Mouse (Mus musculus) stomach, postnatal 0 days (tissue): Measurements from ENCODE around the gene Tenm1. TPM values are rescaled to one million over a fixed set of nuclear protein-coding genes. Genes with fewer than 3 reads are reported as not detected.

ENCODE experiments used
- ATAC-seq: fragments of 200-750 bp; cut with Nextera tagmentation; 2 replicates; pipeline ENCODE4 v1.8.0; 2017; ENCODE audit not compliant: low FRiP score, low TSS enrichment
- DNase-seq: peaks from one replicate; pipeline ENCODE4 v3.0.0-alpha.2; 2016; ENCODE audit warnings: low spot score
- H3K27ac ChIP-seq: fragments of 300-500 bp; sonication (generic); replicated peaks from 2 replicates; pipeline ENCODE4 v1.5.1; 2014; ENCODE audit warnings: mild to moderate bottlenecking, control low read depth
- H3K27me3 ChIP-seq: fragments of 300-500 bp; sonication (generic); 2 replicates; pipeline ENCODE4 v1.6.1; 2014; ENCODE audit warnings: low read length; ENCODE audit not compliant: control insufficient read depth, insufficient read depth
- H3K36me3 ChIP-seq: fragments of 300-500 bp; sonication (generic); 2 replicates; pipeline ENCODE4 v1.6.1; 2014; ENCODE audit warnings: low read length, mixed read lengths; ENCODE audit not compliant: control insufficient read depth, insufficient read depth
- H3K4me1 ChIP-seq: fragments of 300-500 bp; sonication (generic); replicated peaks from 2 replicates; pipeline ENCODE4 v1.6.1; 2014; ENCODE audit warnings: antibody characterized with exemption; ENCODE audit not compliant: control insufficient read depth, insufficient read depth
- H3K4me2 ChIP-seq: fragments of 300-500 bp; sonication (generic); replicated peaks from 2 replicates; pipeline ENCODE4 v1.6.1; 2014; ENCODE audit warnings: low read depth, mild to moderate bottlenecking, control low read depth, moderate library complexity
- H3K4me3 ChIP-seq: fragments of 300-500 bp; sonication (generic); 2 replicates; pipeline ENCODE4 v1.5.1; 2014; ENCODE audit warnings: low read depth, low read length, control low read depth
- H3K9ac ChIP-seq: fragments of 300-500 bp; sonication (generic); 2 replicates; pipeline ENCODE4 v1.6.1; 2014; ENCODE audit warnings: mild to moderate bottlenecking, low read length, control low read depth, mixed read lengths
- H3K9me3 ChIP-seq: fragments of 300-500 bp; sonication (generic); 2 replicates; pipeline ENCODE4 v1.6.1; 2016; ENCODE audit warnings: low read length; ENCODE audit not compliant: control insufficient read depth
- CTCF ChIP-seq: IDR thresholded peaks from 2 replicates; pipeline ENCODE4 v1.5.1; 2016; ENCODE audit warnings: antibody characterized with exemption, low read depth, mild to moderate bottlenecking, moderate library complexity
- EP300 ChIP-seq: optimal IDR thresholded peaks from 2 replicates; pipeline ENCODE3; 2016; ENCODE audit warnings: antibody characterized with exemption
- WGBS: fragments of 180-500 bp; shearing (Covaris S2); extraction: QIAGEN DNeasy Blood & Tissue Kit; methylation state at CpG from one replicate; pipeline ENCODE4 v1.1.7; 2014; 5-methylcytosine and 5-hydroxymethylcytosine counted together
- polyA plus RNA-seq: library from polyadenylated mRNA; unstranded; fragments of >200 nt; fragmentation: Nextera tagmentation; extraction: Ambion mirVana; gene quantifications from 2 replicates; pipeline ENCODE4 v1.2.1, GENCODE M21; 2015

Gene Tenm1
- polyA plus RNA-seq, 1 experiment from 2014 or later = 0.32 TPM

DNA sequence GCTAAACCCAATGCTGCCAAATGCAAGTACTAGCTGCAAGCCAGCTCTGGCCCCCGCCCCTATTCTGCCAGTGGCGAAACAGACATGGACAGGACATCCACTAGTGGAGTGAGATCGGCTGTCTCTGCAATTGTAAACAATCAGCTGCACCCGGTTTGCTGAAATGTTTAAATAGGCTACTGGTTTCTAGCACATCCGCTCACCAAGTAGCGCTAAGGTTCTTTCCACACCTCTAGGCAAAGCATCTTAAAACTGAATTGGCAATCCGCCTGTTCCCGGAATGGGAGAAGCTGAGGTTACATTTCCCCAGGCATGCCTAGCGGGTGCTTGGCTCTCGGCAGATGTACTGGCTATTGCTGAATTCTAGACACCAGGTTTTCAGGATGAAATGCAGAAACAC, 1.8 kb downstream of the Tenm1 start:
- H3K4me3 ChIP-seq = no peak overlapping the region
- H3K27ac ChIP-seq = no peak overlapping the region
- no peaks in the 10 kb centered on the region for H3K4me1 ChIP-seq
- no peak overlapping the region for H3K4me2 ChIP-seq
- TF ChIP-seq EP300 (no peak), CTCF (no peak)
- H3K9ac ChIP-seq = no peak overlapping the region
- ATAC-seq (no peak), DNase-seq (no peak)
- H3K9me3 ChIP-seq = no peaks in the 10 kb centered on the region
- no peaks in the 10 kb centered on the region for H3K36me3 ChIP-seq
- no peaks in the 10 kb centered on the region for H3K27me3 ChIP-seq
- WGBS = 21% methylated on average over 10 of the region's 10 CpGs

DNA sequence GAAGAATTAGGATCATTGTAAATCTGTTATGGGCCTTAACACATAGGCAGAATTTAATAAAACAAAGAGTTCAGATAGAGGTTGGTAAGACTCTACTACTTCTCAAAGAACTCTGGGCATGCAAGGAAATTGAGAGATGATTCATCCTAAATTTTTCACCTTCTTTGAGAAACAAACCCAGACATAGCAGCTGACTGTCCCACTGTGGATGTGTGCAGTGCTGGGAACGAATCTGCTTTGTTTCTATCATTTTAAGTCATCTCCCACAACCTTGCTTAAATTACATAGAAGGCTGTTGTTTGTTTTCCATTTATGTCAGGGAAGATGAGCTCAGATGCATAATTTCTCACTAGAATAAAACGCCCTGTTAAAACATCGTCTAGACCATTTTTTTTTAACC, 31.0 kb downstream of the Tenm1 start:
- no peak overlapping the region for H3K4me3 ChIP-seq
- no peak overlapping the region for H3K4me2 ChIP-seq
- no peaks in the 10 kb centered on the region for H3K36me3 ChIP-seq
- DNase-seq (no peak), ATAC-seq (no peak)
- TF ChIP-seq EP300 (no peak), CTCF (no peak)
- H3K9me3 ChIP-seq = no peaks in the 10 kb centered on the region
- no peaks in the 10 kb centered on the region for H3K4me1 ChIP-seq
- 77% methylated on average over 3 of the region's 3 CpGs for WGBS
- no peak overlapping the region for H3K27ac ChIP-seq
- no peak overlapping the region for H3K9ac ChIP-seq
- no peaks in the 10 kb centered on the region for H3K27me3 ChIP-seq

DNA sequence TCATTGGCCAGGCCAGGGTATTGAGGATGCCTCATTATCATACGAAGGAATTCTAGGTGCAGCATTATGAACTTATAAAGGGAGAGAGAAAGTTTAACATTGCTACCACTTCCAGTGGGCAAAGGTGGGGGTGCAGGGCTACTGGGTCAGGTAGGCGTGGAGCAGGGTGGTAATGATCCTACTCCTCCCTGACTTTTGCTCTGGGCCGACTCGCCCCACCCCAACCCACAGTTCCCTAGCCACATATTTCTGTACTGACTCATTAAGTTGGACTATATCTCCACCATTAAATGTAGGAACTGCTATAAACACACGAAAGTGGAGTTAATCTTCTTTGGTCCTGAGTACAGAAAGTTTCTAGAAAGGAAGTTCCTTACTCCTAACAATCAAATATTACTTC, 40.8 kb downstream of the Tenm1 start:
- no peaks in the 10 kb centered on the region for H3K27me3 ChIP-seq
- H3K27ac ChIP-seq = no peak overlapping the region
- TF ChIP-seq CTCF (no peak), EP300 (no peak)
- H3K4me2 ChIP-seq = no peak overlapping the region
- H3K9ac ChIP-seq = no peak overlapping the region
- H3K9me3 ChIP-seq = no peaks in the 10 kb centered on the region
- H3K4me1 ChIP-seq = no peaks in the 10 kb centered on the region
- H3K4me3 ChIP-seq = no peak overlapping the region
- ATAC-seq = no peak
- WGBS = 67% methylated on average over 5 of the region's 5 CpGs
- no peaks in the 10 kb centered on the region for H3K36me3 ChIP-seq
- DNase-seq = peak; percentile 11

DNA sequence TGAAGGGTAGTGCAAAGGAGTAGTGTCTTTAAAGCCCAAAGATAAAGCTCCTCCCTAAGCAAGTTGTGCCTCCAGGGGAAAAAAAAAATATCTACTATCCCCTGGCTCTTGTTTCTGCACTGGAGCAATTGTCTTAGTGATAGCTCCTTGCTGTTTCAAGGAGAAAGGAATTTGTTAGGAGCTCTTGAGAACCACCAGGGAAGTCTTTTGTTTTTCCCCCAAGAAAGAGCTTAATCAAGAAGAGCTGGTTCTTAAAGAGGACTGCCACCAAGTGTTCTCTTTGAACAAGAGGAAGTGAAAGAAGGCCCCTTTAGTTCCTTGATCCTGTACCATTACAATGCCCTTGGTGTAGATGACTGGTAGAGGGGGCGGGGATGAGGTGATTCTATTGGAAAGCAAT, 56.4 kb downstream of the Tenm1 start:
- Histone ChIP-seq H3K27ac (no peak overlapping the region), H3K4me1 (no peaks in the 10 kb centered on the region), H3K9ac (no peak overlapping the region), H3K27me3 (no peaks in the 10 kb centered on the region), H3K4me2 (no peak overlapping the region), H3K4me3 (no peak overlapping the region), H3K36me3 (no peaks in the 10 kb centered on the region), H3K9me3 (no peaks in the 10 kb centered on the region)
- ATAC-seq (no peak), DNase-seq (no peak)
- TF ChIP-seq CTCF = no peak
- WGBS = 80% methylated on average over 1 of the region's 1 CpGs

DNA sequence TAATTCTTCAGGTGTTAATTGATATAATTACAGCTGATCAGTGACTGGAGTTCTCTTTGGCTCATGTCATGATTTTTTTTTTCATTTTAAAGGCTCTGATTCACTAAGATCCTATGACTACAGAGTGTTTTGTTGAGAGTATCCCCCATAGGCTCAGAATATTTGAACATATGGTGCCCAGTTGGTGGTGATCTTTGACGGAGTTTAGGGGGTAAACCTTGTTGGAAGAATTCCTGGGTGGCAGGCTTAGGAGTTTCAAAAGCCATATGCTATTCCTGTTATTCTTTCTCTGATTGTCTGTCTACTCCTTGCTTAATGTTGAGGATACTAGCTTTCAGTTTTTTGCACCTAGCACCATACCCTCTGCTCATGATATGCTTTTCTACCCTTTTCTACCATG, 109.6 kb downstream of the Tenm1 start:
- H3K9me3 ChIP-seq = no peaks in the 10 kb centered on the region
- DNase-seq = no peak
- TF ChIP-seq EP300 (no peak), CTCF (no peak)
- no peaks in the 10 kb centered on the region for H3K36me3 ChIP-seq
- no peaks in the 10 kb centered on the region for H3K4me1 ChIP-seq
- H3K27ac ChIP-seq = no peak overlapping the region
- ATAC-seq = no peak
- WGBS = 75% methylated on average over 1 of the region's 1 CpGs
- no peaks in the 10 kb centered on the region for H3K27me3 ChIP-seq
- no peak overlapping the region for H3K9ac ChIP-seq
- no peak overlapping the region for H3K4me2 ChIP-seq
- H3K4me3 ChIP-seq = no peak overlapping the region

DNA sequence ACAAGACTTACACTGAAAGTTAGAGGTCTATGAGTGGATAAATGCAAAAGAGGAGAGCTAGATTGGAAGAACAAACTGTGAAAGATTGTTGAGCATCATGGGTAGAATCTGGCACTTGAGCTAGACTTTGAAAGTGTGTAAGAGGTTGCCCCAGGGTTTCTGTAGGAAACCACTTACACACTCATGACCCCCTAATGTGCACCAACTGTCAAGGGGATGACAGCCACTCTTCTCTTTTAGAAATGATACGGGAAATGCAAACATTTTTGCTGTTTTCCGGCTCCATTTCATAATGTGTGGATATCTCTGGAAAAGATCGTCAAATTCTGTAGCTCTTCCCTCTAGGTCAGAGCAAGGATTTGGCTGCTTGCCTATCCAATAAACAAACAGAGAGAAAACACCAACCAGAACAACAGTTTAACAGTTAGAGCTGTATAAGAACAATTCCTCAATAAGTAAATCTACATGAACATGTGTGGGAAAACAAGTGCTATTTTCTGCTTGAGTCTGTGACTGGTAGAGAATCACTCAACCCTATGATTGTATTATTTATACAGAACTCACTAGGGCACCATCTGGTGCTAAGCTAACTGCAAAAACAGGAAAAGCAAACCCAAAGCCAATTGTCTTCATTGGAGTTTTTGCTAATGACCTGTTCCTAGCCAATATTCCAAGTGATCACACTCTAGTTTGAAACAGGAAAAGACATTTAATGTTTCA, 111.0 kb downstream of the Tenm1 start:
- H3K4me1 ChIP-seq = no peaks in the 10 kb centered on the region
- ATAC-seq (no peak), DNase-seq (no peak)
- H3K9me3 ChIP-seq = no peaks in the 10 kb centered on the region
- WGBS = 77% methylated on average over 3 of the region's 3 CpGs
- no peak for TF ChIP-seq EP300
- TF ChIP-seq CTCF = no peak
- H3K9ac ChIP-seq = no peak overlapping the region
- H3K4me3 ChIP-seq = no peak overlapping the region
- H3K27ac ChIP-seq = no peak overlapping the region
- H3K36me3 ChIP-seq = no peaks in the 10 kb centered on the region
- no peak overlapping the region for H3K4me2 ChIP-seq
- no peaks in the 10 kb centered on the region for H3K27me3 ChIP-seq
